Mouse (Mus musculus): ENCODE measurements around the gene Atg4b. TPM values are rescaled to one million over a fixed set of nuclear protein-coding genes. Genes with fewer than 3 reads are reported as not detected.
A peak's percentile ranks its signal among the peaks of the same experiment; 100 is the strongest.

The Atg4b gene
- polyA plus RNA-seq, 1 experiment from 2014 or later: 51.6 TPM

DNA sequence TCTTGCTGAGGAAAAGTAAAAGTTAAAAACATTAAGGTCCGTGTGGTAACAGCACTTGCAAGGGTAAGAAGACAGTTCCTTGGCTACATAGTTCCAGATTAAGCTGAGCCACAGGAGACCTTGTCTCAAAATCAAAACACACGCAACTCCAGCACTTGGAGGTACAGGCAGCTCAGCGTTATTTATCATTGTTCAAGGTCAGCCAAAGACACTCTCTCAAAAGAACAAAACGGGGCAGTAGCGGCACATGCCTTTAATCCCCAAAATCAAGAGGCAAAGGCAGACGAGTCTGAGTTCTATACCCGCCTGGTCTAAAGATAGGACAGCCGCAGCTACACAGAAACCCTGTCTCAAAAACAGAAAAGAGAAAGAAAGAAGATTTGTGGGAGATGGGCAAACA lies 44.6 kb downstream of the Atg4b start:
- 80% methylated on average over 8 of the region's 8 CpGs for WGBS (ENCODE audit: insufficient replicate concordance)
- no peaks in the 10 kb centered on the region for H3K9me3 ChIP-seq (ENCODE audit: low read length)
- peaks cover 2% of the 10 kb centered on the region for H3K4me1 ChIP-seq (ENCODE audit: insufficient read depth)
- peaks cover 47% of the 10 kb centered on the region for H3K36me3 ChIP-seq (replicated peaks; ENCODE audit: insufficient read depth, low read length)
- H3K9ac ChIP-seq (replicated peaks): no peak overlapping the region
- no peak overlapping the region for H3K4me2 ChIP-seq (ENCODE audit: low read depth, low read length)
- H3K27me3 ChIP-seq (ENCODE audit: insufficient read depth, low read length): no peaks in the 10 kb centered on the region
- H3K27ac ChIP-seq (ENCODE audit: low read depth): no peak overlapping the region
- TF ChIP-seq EP300 (IDR thresholded peaks at IDR 0.05; ENCODE audit: low read depth): no peak
- TF ChIP-seq CTCF (IDR thresholded peaks at IDR 0.05; ENCODE audit: low read depth): no peak
- ATAC-seq (no peak), DNase-seq (no peak)
- H3K4me3 ChIP-seq (ENCODE audit: low read depth, low read length): no peak overlapping the region

DNA sequence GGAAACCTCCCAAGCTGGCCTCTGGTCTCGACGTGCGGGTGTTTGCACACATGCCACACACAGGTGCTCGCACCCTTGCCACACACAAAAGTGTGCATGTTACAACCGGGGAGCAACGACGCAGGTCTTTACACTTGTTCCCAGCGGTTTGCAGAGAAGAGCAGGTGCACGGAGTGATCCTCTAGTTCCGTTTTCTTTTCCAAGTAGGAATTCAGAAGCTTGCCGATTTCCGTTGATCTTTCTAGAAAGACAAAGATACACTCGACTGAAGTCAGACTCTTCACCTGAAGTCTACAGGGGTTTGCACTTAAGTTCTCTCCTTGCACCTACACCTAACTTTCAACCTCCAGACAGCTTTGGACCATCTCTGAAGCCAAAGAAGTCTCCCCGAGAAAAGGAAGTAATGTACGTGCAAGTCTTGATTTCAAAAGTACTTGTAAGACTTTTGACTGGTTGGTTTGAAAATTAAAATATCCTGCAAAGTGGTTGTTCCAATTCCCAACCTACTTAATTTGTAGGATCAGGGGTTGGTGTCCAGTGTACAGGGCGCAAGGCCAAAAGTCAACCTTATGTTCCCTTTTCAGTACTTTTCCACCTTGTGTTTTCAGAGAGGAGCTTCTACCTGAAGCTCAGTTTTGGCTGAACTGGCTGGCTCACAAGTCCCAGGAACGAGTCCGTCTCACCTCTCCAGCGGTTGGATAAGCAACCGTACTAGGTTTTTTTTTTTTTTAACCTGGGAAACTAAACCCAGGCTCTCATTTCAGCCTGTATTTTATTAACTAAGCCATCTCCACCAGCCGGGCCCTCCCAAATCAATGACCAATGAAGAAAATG lies 49.6 kb downstream of the Atg4b start:
- Histone ChIP-seq H3K4me2 (ENCODE audit: low read depth, low read length) (peak overlapping the region; percentile 93), H3K4me3 (ENCODE audit: low read depth, low read length) (peak overlapping the region; percentile 65), H3K9me3 (ENCODE audit: low read length) (no peaks in the 10 kb centered on the region), H3K27ac (ENCODE audit: low read depth) (peak overlapping the region; percentile 99), H3K4me1 (ENCODE audit: insufficient read depth) (peaks cover 36% of the 10 kb centered on the region), H3K27me3 (ENCODE audit: insufficient read depth, low read length) (no peaks in the 10 kb centered on the region), H3K36me3 (replicated peaks; ENCODE audit: insufficient read depth, low read length) (peaks cover 18% of the 10 kb centered on the region), H3K9ac (replicated peaks) (peak overlapping the region; percentile 69)
- no peak for TF ChIP-seq CTCF (IDR thresholded peaks at IDR 0.05; ENCODE audit: low read depth)
- TF ChIP-seq EP300 (IDR thresholded peaks at IDR 0.05; ENCODE audit: low read depth): 0 out of 2 replicates have a peak, but pooled peaks have one; percentile 16
- no peak for DNase-seq
- WGBS (ENCODE audit: insufficient replicate concordance): 58% methylated on average over 21 of the region's 21 CpGs
- no peak for ATAC-seq

DNA sequence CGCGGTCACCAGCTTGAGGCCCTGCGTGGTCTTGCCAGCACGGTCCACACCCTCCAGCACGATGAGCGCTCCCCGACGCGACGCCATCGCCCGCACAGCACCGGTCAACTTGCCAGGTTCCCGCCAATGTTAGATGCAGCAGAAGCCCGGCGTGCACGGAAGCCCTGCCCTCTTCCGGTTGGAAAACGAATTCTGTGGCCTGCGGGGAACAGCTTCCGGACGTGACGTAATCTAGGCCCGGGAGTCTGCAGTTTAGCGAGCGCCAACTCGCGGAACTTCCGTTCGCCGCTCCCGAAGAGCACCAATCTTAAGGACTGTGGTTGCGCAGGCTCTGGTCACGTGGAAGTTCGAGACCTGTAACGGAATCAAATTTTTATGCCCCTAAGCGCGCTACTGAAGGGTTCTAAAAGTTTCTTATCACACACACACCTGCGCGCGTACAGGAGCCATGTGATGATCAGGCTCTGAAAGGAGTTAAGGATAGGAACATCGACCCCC lies 50.5 kb downstream of the Atg4b start, which contains the start of gene Dtymk:
TSS of gene Dtymk (minus strand) at position 194 of the 498 bp plus-strand sequence.
- Histone ChIP-seq H3K27ac (ENCODE audit: low read depth) (peak within 1 kb of the TSS; percentile 99), H3K4me3 (ENCODE audit: low read depth, low read length) (peak within 1 kb of the TSS; percentile 65), H3K27me3 (ENCODE audit: insufficient read depth, low read length) (no peaks in the 10 kb centered on the region), H3K36me3 (replicated peaks; ENCODE audit: insufficient read depth, low read length) (peaks cover 18% of the 10 kb centered on the region), H3K4me1 (ENCODE audit: insufficient read depth) (peaks cover 36% of the 10 kb centered on the region), H3K9ac (replicated peaks) (peak within 1 kb of the TSS; percentile 69), H3K4me2 (ENCODE audit: low read depth, low read length) (peak within 1 kb of the TSS; percentile 93), H3K9me3 (ENCODE audit: low read length) (no peaks in the 10 kb centered on the region)
- under 1% methylated on average over 42 of the region's 42 CpGs for WGBS (ENCODE audit: insufficient replicate concordance)
- DNase-seq: peak; percentile 94
- TF ChIP-seq EP300 (IDR thresholded peaks at IDR 0.05; ENCODE audit: low read depth): peak; percentile 74
- TF ChIP-seq CTCF (IDR thresholded peaks at IDR 0.05; ENCODE audit: low read depth): peak; percentile 75
- ATAC-seq: peak; percentile 54

DNA sequence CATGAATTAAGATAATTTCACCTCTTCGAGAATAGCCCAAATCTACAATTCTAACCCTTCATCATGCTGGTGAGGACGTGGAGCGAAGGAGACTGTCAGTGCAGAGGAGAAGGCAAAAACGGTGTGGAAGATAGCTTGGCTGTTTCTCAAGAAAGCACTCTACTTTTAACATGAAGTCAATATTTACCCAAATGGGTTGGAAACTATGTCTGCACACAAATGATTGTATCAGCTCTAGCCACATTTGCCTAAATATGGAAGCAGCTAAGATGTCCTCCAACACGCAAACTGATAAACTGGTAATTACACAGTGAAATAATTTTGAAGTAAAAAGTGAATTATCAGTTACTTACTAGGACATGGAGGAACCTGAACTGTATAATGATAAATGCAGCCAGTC lies 51.5 kb downstream of the Atg4b start:
- peak overlapping the region; percentile 83; the same call in 1 of the 2 replicates for H3K4me3 ChIP-seq (ENCODE audit: low read depth, low read length)
- peaks cover 36% of the 10 kb centered on the region for H3K4me1 ChIP-seq (ENCODE audit: insufficient read depth)
- no peaks in the 10 kb centered on the region for H3K27me3 ChIP-seq (ENCODE audit: insufficient read depth, low read length)
- no peak for ATAC-seq
- peak overlapping the region; percentile 99 for H3K27ac ChIP-seq (ENCODE audit: low read depth)
- 61% methylated on average over 5 of the region's 5 CpGs for whole genome bisulfite sequencing (ENCODE audit: insufficient replicate concordance)
- peak overlapping the region; percentile 93 for H3K4me2 ChIP-seq (ENCODE audit: low read depth, low read length)
- DNase-seq: no peak
- H3K36me3 ChIP-seq (replicated peaks; ENCODE audit: insufficient read depth, low read length): peaks cover 23% of the 10 kb centered on the region
- no peak overlapping the region for H3K9ac ChIP-seq (replicated peaks)
- no peaks in the 10 kb centered on the region for H3K9me3 ChIP-seq (ENCODE audit: low read length)
- TF ChIP-seq EP300 (IDR thresholded peaks at IDR 0.05; ENCODE audit: low read depth) (peak; percentile 58; the same call in 1 of the 2 replicates), CTCF (IDR thresholded peaks at IDR 0.05; ENCODE audit: low read depth) (no peak)

DNA sequence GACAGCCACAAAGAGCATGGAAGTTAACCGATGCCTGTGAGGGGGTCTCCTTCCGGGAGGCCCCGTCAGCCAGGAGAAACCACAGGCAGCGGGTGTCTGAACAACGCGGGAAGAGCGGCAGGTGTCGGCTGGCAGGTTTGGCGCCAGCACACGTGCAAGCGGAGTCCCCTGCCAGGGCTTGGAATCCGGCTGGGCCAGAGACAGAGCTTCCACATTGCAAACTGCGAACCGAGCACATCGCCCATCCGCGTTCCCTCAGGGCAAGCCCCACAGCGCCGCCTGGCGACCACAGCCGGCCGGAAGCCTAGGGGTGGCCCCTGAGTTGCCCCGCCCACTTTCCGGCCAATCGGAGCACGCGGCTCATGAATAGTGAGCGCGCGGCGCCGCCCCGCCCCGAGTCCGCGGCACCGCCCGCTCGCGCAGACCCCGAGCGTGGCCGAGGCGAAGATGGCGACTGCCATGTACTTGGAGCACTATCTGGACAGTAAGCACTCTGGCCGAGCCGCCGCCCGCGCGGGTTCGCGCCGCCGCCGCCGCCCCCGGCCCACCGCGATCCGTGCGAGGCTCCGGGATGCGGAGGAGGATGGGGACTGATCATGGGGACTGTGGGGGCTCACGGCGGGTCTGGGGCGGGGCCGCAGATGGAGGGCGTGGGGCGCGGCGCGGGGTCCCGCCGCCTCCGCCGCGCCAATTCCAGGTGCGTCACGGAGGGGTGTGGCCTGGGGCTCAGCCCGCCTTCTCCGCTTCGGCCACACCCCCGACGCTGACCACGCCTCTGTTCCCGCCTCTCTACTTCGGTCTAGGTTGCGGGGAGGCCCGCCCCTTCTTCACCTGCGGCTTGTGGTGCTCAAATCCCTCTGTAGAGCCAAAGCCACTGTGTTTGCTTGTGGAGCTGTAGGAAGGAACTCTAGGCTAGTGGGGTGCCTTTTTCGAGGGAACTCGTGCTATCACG lies 52.5 kb downstream of the Atg4b start, which contains the start of gene Ing5:
TSS of gene Ing5 (plus strand) at position 410 of the 952 bp plus-strand sequence.
- H3K9me3 ChIP-seq (ENCODE audit: low read length): no peaks in the 10 kb centered on the region
- H3K36me3 ChIP-seq (replicated peaks; ENCODE audit: insufficient read depth, low read length): peaks cover 28% of the 10 kb centered on the region
- WGBS (ENCODE audit: insufficient replicate concordance): under 1% methylated on average over 74 of the region's 94 CpGs
- DNase-seq (peak; percentile 100), ATAC-seq (peak; percentile 90)
- no peak; the same call in 1 of the 2 replicates for TF ChIP-seq EP300 (IDR thresholded peaks at IDR 0.05; ENCODE audit: low read depth)
- peak; percentile 99 for TF ChIP-seq CTCF (IDR thresholded peaks at IDR 0.05; ENCODE audit: low read depth)
- peak within 1 kb of the TSS; percentile 83 for H3K4me3 ChIP-seq (ENCODE audit: low read depth, low read length)
- H3K27me3 ChIP-seq (ENCODE audit: insufficient read depth, low read length): no peaks in the 10 kb centered on the region
- H3K4me1 ChIP-seq (ENCODE audit: insufficient read depth): peaks cover 36% of the 10 kb centered on the region
- H3K4me2 ChIP-seq (ENCODE audit: low read depth, low read length): peak within 1 kb of the TSS; percentile 93
- peak within 1 kb of the TSS; percentile 91 for H3K9ac ChIP-seq (replicated peaks)
- peak within 1 kb of the TSS; percentile 99 for H3K27ac ChIP-seq (ENCODE audit: low read depth)
